Mouse (Mus musculus) layer of hippocampus, adult 11-12 months (tissue): ENCODE data around the gene Olfr1276.

ENCODE experiments used
- DNase-seq: peaks from one replicate; pipeline ENCODE4 v3.0.0; 2022; ENCODE audit warnings: low spot score

Olfr1276 gene

DNA sequence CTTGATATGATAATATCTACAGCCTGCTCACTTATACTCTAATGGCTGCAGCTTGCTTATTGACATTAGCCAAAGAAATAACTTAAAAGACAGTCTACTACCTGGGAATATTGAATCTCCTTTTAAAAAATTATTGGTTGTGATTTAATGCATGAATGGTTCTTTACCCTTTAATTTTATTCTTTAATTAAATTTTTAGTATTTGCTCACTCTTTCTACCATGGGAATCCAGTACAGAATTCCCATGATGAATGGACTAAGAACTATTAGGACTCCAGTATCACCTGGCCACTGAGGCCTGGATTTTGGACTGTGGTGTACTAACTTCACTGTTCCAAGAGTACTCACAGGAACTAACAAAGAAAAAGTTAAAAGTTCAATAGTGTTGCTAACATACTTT, at the start of gene Olfr1276:
Gene Olfr1276, plus strand, starts transcription at position 301 of the 400 bp plus-strand sequence.
- no peak for DNase-seq

DNA sequence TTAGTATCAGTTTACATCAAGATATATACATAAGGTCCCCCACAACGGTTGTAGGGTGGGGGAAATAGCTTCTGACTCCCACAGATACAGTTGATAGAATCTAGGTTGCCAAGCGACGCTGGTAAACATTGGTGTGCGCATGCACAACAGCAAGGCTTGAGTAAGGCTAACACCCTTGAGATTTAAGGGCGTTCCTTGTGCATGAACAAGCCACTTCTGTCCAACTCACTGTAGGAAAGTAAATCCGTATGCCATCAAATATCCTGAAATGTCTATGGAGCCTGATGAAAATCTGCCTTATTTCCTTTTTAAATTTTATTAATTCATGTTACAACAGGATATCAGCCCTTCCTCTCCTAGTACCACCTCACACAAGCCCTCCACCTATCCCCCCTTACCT, 24.8 kb upstream of the Olfr1276 start, which contains the start of gene 4930430A15Rik:
Gene 4930430A15Rik, minus strand, starts transcription at position 101 of the 400 bp plus-strand sequence.
- DNase-seq, result no peak

- DNase-seq, result no peak
Observed at GRCm38 (mm10) chr2:111235186-111235585, 19.1 kb upstream of the Olfr1276 start, which contains the start of gene Olfr1275. TSS of gene Olfr1275 (minus strand) at chr2:111235286.

GRCm38 (mm10) chr2:111274006-111274405, 19.7 kb downstream of the Olfr1276 start, which contains the start of gene Olfr1277:
TSS of gene Olfr1277 (minus strand) at chr2:111274106.
- no peak for DNase-seq

GRCm38 (mm10) chr2:111289836-111290235, 35.5 kb downstream of the Olfr1276 start, which contains the start of gene Olfr1278:
TSS of gene Olfr1278 (plus strand) at chr2:111290136.
- DNase-seq, result no peak

GRCm38 (mm10) chr2:111298541-111298940, 44.2 kb downstream of the Olfr1276 start:
- DNase-seq, result no peak

GRCm38 (mm10) chr2:111300374-111300773, 46.1 kb downstream of the Olfr1276 start, which contains the start of gene Olfr1279:
TSS of gene Olfr1279 (plus strand) at chr2:111300635.
- no peak for DNase-seq
